Mouse (Mus musculus) hindlimb bud, embryonic 11.5 days (tissue): ENCODE data around the gene Rps6kl1.

Experiments
- DNase-seq: peaks from one replicate; pipeline ENCODE4 v3.0.0-alpha.2; 2012; ENCODE audit warnings: low read depth, low spot score; ENCODE audit errors: extremely low spot score

Gene Rps6kl1

DNA sequence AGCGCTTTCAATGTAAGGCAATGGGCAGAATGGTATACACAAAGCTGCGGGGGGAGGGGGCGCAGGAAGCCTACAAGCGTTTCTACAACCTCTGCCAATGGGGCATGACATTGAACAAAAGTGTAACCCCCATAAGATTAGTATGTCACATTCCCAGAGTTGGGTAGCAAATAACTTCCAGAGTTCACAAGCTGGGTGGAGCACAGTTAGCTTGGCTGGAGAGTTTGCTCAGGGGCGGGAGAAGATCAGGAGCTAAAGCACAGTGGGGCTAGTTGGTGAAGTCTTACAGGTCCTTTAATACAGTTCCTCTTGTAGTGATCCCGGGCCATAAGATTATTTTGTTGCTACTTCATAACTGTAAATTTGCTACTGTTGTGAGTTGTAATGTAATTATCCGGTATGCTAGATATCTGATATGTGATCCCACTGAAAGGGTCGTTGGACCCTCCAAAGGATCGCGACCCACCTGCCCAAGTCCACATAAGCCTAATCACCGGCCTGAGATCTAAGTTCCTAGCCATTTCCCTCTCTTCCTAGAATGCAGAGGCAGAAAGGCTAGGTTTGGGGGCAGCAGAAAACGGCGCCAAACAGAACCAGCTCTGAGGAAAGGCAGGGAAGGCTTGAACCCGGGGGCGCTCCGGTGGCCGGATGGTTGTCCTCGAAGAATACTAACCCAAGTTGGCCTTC, 40.9 kb downstream of the Rps6kl1 start:
- DNase-seq: no peak

DNA sequence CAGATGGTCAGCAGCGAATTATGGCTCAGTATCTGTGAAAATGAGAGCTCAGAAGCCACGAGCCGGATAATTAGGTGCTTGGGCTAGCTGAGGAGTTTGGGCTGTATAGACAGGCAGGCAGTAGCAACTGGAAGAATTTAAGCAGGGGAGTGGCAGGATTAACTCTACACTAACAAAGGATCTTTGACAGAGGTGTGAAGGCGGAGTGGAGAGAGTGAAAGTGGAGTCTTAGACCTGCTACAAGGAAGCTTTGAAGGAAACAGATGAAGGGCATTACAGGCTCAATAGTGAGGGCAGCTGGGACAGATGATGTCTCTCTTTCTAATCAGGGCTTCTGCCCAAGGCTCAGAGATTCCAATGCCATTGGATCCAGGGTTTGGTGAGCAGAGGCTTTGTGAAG, 41.6 kb downstream of the Rps6kl1 start:
- no peak for DNase-seq

DNA sequence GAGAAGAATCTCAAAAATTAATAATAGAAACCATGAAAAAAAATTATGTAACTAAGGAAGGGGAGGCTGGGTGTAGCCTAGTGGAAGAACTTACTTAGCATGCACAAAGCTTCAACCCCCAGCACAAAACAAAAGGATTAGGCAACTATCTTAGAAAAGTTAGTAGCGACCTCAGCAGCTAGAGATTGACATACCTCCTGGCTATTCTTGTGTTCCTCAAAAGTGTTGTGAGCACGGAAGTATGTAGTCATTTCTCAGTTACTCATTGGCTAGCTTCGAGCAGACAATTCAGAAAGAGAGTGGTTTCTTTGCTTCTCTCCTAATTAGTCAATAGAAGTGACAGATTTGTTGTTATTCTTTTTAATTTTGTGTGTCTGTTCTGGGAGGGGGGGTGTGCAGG, 42.4 kb downstream of the Rps6kl1 start:
- DNase-seq: no peak

DNA sequence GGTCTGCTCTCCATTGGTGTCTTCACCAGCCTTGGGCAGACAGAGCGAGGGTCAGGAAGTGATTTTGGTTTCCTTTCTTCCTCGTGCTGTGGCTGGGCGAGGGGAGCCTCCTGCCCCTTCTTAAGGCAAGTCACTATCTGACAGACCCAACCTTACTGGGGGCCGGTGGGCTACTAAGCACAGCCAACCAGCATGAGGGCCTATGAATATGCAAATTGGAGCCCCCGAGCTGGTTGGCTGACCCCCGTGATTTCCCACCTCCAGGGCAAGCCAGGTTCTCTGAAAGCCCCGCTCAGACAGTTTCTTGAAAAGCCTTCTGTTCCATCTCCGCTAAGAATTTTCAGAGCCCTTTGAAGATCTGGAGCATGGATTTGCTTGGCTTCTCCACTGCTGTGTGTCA, 44.8 kb downstream of the Rps6kl1 start:
- DNase-seq: no peak

DNA sequence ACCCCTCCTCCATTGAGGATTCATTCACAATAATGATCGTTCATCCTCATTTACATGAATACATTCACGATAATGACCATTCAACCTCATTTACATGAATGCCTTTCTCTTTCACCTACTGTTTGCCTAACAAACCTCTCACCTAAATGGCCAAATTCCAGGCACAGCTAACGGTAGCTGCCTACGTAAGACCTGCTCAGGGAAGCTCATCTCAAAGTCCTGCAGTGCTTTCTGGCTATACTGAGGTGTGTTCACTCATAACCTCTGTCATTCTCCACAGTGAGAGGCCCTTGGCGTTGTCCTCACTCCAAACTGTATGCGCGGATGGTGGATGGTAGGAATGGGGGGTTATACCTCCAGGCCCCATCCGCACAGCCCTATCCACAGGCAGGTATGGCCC, 46.3 kb downstream of the Rps6kl1 start:
- no peak for DNase-seq

DNA sequence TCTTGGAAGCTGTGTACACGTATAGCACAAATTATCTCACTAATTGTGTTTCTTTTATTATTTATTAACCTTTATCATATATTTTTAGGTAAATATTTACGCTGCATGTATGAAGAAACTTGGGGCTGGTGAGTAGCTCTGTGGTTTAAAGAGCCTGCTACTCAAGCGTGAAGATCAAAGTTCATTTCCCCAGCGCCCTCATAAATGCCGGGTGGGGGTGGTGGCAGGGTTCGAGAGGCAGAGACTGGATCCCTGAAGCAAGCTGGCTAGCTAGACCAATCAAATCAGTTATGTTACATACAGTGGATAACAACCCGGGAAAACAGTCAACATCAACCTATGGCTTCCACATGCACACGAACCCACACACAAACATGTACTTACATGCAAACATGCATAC, 48.0 kb downstream of the Rps6kl1 start:
- DNase-seq: no peak

DNA sequence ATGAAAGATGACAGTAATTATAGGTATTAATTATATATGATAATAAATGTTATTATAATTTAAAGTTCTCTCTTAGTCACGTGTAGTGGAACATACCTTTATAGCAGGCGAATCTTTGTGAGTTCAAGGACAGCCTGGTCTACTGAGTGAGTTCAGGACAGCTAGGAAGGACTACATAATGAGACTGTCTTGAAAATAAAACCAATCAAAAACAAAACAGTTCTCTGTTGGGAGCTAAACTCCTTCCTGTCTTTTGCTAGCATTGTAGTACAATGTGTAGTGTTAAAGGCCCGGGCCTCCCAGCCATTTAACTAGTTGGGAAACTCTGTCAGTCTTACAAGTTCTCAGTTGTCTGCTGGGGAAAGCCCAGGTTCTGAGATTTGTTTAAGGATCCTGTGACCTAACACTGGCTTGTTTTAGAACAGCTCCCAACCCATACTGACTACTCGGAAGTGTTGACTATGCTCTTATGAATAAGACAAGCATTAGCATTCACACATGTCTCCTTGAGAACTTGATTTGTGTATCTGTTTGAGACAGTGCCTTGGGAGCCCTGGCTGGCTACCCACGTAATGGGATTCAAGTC, 49.5 kb downstream of the Rps6kl1 start:
- DNase-seq: no peak

DNA sequence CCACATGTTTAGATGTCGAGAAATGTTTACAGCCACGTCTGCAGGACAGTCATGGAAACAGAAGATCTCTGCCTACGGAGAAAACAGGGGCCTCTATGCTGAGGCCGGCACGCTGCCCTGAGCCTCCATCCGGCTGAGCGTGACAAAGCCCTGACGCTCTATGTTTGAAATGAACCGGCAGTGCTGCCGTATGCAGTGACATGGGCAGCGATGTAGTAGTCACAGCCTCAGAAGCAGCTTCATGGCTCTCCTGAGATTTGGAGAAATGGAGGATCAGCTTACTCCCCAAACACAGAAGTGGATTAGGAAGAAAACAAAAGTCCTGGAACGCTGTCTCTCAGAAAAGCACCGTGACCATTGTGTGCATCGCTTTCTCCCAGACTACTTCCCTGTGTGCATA, 50.1 kb downstream of the Rps6kl1 start:
- no peak for DNase-seq

DNA sequence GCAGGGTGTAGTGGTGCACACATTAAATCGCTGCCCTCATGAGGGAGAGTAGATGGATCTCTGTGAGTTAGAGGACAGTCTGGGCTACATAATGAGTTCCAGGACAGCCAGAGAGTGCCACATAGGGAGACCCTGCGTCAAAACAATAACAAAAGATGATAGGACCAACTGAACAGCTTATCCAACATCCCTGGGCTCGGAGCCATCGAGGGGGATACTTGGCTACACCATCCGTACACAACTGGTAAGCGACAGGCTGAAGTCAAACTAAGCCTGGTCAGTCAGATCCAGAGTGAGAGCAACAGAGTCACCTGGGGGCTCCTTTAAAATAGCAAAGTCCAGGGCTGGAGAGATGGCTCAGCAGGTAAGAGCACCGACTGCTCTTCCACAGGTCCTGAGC, 55.2 kb downstream of the Rps6kl1 start:
- DNase-seq: no peak

DNA sequence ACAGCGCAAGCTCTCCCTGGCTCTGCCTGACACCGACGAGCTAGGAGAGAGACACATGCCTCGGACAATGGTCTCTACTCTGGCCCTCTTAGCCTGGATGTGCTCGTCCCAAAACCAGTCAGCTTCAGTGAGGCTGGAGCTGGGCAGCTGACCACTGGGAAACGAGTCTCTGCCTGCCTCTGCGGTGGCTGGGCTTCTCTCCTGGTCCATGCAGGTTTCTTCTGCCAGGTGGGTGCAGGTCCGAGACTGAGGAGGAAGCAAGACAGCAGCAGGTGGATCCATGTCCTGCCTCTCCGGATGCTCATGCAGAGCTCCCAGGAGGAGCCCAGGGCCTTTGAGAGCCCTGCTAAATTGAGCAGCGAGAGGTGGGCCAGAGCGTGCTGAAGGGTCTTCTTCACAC, 55.9 kb downstream of the Rps6kl1 start:
- DNase-seq: no peak

DNA sequence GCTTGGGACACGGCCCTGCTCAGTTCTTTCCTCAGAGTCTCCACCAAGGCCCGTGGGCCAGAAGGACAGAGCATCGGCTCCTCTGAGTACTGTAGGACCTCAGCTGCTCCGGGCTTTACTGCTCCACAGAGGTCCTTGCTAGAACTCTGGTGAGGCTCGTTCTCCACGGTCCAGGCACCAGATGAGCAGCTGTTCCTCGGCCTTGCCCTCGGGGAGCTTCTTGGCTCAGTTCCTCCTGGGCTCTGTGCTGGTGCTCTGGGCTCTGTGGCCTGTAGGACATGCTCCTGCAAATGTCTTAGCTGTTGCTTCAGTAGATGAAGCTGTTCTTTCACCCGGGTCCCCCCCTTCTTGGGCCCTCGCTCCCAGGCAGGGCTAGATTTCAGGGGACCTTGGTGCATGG, 56.4 kb downstream of the Rps6kl1 start:
- no peak for DNase-seq

DNA sequence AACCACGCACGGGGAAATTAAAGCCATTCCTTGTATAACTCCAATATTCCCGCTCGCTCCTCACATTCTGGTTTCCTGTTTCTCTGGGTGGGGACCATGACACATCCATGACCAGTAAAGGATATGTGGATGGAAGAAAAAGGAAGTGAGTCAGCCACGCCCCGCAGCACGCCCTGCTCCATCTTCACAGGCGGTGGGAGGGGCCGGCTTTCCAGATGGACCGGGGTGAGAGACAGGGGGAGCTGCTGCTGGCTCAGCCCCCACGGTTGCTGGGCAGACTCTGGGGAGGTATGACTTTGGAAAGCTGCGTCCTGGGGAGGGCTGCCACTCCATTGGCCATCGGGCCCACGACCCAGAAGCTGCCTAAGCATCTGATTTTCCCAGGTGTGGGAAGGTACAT, 57.1 kb downstream of the Rps6kl1 start:
- DNase-seq: no peak

DNA sequence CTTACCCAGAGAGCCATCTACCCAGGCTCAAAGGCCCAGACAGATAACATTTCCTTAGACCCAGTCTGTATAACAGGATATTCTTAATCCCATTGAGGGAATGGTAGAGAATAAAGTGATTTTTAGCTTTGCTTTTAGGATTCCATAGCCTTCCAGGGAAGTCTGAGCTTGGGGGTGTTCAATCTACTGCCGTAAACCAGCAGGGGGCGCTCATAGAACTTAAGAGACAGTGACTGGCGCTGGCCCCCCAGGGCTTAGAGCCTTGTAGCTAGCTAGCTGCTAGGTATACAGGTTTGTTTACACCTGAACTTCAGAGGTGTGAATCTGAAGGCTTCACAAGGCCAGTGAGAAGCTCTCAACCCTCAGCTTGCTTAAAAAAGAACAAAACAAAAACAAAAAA, 58.9 kb downstream of the Rps6kl1 start:
- DNase-seq: no peak

DNA sequence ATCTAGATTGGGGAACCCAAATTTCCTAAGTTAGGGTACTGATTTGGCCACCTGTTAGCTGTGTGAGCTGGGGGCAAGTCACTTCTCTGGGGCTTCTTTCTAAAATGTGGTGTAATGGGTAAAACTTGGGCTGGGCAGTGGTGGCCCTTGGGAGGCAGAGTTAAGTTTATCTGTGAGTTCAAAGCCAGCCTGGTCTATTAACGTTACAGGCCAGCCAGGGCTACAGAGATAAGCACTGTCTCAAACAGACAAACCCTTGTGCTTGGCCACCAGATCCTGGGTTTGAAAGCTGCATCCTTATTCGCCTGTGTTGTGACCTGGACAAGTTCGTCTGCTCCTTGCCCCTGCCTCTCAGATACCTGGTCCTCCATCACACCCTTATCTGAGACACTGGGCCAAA, 59.9 kb downstream of the Rps6kl1 start:
- DNase-seq: no peak

DNA sequence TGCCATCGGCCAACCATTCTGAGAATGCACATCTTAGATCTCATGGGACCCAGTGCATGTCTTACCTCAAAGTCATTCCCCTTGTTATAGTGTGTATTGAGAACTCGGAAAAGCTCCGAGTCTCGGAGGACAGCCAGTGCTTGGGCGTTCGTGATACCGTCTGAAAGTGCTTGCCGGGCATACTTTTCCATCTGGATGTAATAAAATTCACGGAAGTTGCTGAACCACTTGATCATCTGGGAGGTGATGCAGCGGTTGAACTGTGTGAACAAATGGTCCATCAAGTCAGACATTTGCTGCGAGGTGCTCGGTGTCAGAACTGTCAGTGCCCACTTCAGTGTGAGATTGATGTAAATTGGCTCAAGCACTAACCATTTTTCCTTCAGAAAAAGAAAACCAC, 63.2 kb downstream of the Rps6kl1 start:
- DNase-seq: no peak
